Mouse (Mus musculus): ENCODE results near the gene Ssbp2.

DNA sequence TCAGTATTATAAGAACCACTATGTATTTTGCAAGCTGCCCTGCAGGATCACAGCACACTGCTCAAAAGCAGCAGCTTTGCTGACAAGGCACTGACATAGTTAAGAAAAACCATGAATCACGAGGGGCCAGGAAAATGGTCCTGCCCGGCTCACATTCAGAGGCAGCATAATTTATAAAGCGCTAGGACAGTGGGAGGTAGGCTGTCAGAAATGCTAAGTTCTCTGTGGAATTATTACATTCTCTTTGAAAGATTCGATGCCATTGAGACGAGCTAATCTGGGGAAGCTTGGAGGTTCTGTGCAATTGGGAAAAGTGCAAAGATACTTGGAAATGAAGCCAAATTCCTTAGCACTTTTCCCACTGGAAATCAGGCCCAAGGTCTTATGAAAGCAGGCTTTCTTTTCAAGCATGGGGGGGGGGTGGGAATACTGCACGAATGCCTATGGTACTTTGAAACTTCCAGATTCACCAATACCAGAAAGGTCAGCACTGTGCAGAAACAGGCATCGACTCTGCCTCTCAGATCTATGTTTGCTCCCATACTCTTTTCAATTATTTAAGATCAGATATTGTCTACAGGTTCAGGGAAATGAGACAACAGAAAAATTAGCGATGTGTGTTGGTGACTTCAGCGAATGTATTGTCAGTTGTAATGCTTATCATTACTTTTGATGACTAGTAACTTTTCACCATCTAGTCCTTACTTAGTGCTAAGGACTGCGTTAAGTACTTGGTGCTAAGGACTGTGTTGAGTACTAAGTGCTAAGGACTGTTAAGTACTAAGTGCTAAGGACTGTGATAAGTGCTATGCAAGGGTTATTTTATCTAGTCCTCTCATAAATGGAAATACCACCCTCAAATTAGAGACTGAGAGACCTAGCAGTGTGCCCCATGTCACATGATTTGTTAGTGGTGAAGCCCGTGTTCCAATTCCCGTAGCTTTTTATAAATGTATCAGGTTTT lies 28.4 kb upstream of the Ssbp2 start:
- TF ChIP-seq CTCF (IDR thresholded peaks at IDR 0.05; ENCODE audit: control insufficient read depth, insufficient read depth, insufficient replicate concordance, low read depth, low read length) (no peak), POLR2A (IDR thresholded peaks at IDR 0.05; ENCODE audit: control insufficient read depth, low read depth, low read length) (no peak)

All from testis, adult 2 months (tissue).